Mouse (Mus musculus) lung, adult 18-20 months (tissue): Measurements from ENCODE around the gene Lipm.

Experiments used
- DNase-seq, 2 experiments: peaks; one replicate each; pipeline ENCODE4 v3.0.0; 2022; ENCODE audit warnings: mixed read lengths in 2 of 2

The Lipm gene

GRCm38 (mm10) chr19:34100633-34101032 lies at the start of gene Lipm:
TSS of gene Lipm (plus strand) at chr19:34100933.
- no peak for DNase-seq

- DNase-seq, result no peak
Measured at GRCm38 (mm10) chr19:34051502-34051901, 49.2 kb upstream of the Lipm start.

DNA sequence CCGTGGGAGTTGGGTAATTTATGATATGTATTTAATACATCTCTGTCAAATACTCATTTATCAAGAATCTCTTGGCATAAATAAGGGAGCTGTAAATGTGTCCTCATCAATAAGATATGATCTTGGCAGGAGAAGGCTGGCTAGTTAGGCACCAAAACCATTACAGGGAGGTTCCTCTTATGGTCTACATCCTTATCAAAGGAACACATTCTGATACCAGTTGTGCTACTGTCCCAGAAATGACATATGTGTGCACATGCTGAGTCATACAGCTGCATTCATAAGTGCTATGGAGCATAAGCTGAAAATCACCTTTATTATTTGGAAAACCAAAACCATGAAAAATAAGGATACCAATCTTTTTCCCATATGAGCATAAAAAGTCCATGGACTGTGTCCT lies 37.2 kb upstream of the Lipm start:
- DNase-seq, result no peak

GRCm38 (mm10) chr19:34064059-34064458 lies 36.7 kb upstream of the Lipm start:
- DNase-seq, result no peak

GRCm38 (mm10) chr19:34066779-34067472 lies 33.8 kb upstream of the Lipm start, which contains the start of gene Lipn:
TSS of gene Lipn (plus strand) at chr19:34067358.
- DNase-seq, result peak in 1 of 2 experiments; percentile 6

- DNase-seq, result no peak
Measured at GRCm38 (mm10) chr19:34074239-34074638, 26.5 kb upstream of the Lipm start.

- DNase-seq, result no peak
Measured at GRCm38 (mm10) chr19:34078130-34078529, 22.6 kb upstream of the Lipm start.

- DNase-seq, result no peak
Measured at GRCm38 (mm10) chr19:34089011-34089680, 11.6 kb upstream of the Lipm start.

- peak; percentile 13 to 18 for DNase-seq
Measured at GRCm38 (mm10) chr19:34095381-34095780, 5.4 kb upstream of the Lipm start.

DNA sequence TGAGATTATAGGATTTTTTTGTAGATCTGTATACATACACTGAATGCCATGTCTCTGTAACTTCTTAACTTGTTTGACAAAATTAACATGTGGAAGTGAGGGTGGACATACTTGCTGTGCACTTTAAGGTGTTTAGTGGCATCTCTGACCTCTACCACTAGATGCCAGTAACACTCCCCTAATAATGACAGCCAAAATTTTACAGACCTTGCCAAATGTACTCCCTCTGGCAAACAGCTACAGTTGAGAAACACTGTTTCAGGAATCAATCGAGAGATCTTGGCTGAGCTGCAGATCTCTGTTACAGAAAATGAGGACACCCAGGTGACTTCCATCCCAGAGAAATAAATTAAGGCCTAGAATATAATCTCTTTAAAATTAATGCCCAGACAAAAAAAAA lies 4.5 kb upstream of the Lipm start:
- DNase-seq, result no peak

DNA sequence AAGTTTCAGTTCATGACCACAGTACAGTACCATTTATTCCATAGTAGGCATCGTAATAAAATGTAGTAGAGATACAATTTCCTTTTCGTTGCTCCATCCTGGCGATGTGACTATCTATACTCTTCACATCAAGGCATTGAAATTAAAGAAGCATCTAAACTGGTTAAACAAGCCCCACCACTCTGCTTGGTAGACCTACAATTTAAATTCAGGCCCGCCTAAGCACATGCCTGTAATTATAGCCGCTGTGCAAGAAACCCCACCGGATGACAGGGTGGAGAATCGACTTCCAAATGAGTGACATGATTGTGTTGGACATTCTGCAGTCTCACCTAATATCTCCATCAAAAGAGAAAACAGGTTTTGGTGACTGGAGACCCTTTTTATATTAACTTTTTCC lies 1.2 kb downstream of the Lipm start:
- no peak for DNase-seq

- DNase-seq, result no peak
Measured at GRCm38 (mm10) chr19:34104841-34105240, 4.1 kb downstream of the Lipm start.

DNA sequence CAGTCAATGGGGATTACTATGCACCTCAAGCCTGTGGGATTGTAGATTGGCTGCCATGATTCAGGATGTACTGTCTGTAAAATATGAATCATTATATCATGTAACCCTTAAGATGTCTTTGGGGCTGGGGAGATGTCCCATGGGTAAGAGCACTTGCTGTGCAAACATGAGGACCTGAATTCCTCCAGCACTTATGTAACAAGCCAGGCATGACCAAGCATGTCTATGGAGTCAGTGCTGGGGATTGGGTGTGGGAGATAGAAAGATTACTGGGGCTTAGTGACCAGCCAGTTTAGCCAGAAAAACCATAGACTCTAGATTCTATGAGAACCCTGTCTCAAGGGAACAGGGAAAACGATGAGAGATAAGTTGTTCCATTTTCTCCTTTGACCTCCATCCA lies 18.4 kb downstream of the Lipm start:
- no peak for DNase-seq

DNA sequence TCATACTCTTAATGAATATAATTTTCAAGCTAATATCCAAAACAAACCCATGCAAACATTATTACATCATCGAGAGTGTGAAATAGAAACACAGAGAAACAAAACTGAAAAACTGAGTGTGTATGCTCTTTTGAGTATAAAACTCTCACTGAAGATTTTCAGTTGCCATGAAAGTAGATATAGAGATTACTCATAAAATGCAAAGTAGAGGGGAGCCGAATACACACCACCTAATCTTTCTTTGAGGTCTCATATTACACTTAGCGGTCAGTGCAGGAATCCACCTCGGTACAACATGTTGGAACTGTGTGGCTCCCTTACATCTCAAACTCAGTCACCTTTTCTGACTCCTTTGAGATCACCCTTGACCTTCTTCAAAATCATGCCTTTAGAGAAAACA lies 18.9 kb downstream of the Lipm start:
- no peak for DNase-seq

- DNase-seq, result no peak
Measured at GRCm38 (mm10) chr19:34120107-34120731, 19.5 kb downstream of the Lipm start.

DNA sequence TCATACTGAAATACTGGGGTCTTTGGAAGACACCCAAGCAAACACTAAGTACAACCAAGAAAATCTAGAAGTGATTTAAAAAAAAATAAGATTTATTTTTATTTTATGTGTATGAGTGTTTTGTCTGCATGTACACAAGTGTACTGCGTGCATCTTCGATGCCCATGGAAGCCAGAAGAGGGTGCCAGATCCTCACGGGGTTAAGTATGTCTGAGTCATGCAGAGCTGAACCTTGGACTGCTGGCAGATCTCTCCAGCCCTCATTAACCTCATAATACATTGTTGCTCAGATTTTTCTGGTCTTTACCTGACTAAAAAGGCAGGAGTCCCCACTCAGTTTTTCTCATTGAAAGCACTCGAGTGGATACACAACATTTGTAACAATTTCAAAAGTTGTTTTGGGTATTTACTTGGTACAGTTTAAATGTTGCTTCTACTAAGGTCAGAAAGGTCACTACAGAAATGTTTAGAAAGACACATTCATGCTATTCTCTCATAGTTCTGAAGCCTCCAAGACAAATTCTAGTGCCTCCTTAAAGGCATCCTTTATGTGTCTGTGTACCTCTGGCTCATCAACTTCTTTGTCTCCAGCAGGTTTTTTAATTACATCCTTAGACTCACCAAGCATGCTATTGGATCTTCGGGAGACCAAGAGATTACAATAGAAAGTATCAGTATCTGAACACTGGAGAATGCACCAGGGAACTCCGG lies 38.1 kb downstream of the Lipm start:
- no peak for DNase-seq

GRCm38 (mm10) chr19:34139431-34140046 lies 38.8 kb downstream of the Lipm start:
- no peak for DNase-seq

DNA sequence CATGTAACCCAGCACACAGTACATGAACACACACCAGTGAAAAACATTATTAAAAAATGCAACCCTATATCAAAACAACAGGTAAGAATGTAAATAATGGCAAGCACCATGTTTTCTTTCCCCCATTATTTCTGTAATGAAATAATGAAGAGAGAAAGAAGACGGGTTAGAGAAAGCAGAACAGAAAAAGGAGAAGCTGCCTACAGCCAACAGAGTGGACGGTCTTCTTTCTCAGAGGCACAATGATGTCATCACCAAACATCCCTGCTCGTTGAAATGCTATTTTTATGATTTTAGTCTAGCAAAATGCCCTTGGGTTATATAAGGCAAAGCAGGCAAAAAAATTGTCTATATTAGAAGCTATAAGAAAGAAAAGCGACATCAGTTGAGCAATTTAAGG lies 47.7 kb downstream of the Lipm start:
- DNase-seq, result no peak

- no peak for DNase-seq
Measured at GRCm38 (mm10) chr19:34151909-34152308, 51.2 kb downstream of the Lipm start.

- no peak for DNase-seq
Measured at GRCm38 (mm10) chr19:34153263-34154144, 52.8 kb downstream of the Lipm start.

- DNase-seq, result no peak
Measured at GRCm38 (mm10) chr19:34162693-34163092, 62.0 kb downstream of the Lipm start.

- peak; percentile 61 to 75 for DNase-seq
Measured at GRCm38 (mm10) chr19:34165891-34166290, 65.2 kb downstream of the Lipm start, which contains the start of gene Ankrd22. TSS of gene Ankrd22 (minus strand) at chr19:34166053.
